Mouse (Mus musculus): ENCODE results near the gene Zfp92.

Gene Zfp92

DNA sequence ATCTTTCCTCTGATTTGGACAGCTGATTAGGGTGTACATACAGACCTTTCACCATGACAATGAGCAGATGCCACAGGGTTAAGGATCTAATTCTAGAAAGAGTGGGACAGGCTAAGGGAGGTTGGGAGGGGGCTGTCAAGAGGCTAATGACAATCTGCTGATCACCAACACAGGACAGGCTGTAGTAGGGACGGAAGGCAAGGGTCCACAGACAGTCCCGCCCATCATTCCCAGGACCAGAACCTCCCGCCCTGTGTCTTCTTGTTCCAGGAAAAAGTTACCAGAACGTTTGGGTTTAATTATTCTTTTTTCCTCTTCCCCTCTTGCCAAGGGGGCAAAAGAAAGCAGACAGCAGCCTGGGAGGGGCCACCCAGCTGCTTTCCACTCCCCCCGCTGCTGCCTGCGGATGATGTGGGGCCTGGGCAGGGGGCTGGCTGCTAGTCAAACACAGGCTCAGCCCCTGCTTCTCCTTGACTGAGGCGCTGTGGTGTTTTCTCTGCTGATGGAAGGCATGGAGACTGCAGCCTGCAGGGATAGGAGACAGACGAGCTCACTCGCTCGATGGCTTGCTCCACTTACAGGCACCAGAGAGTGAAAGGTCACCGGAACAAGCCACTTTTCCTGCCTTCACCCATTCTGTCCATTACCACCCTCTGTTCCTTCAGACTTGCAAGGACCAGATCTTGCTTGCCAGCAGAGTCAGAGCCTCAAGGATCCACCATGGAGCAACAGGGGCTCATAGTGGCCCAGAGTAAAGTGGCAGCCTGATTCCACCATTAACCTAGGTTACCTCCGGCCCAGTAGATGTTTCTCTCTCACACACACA, 63.7 kb downstream of the Zfp92 start:
- DNase-seq = no peak

DNA sequence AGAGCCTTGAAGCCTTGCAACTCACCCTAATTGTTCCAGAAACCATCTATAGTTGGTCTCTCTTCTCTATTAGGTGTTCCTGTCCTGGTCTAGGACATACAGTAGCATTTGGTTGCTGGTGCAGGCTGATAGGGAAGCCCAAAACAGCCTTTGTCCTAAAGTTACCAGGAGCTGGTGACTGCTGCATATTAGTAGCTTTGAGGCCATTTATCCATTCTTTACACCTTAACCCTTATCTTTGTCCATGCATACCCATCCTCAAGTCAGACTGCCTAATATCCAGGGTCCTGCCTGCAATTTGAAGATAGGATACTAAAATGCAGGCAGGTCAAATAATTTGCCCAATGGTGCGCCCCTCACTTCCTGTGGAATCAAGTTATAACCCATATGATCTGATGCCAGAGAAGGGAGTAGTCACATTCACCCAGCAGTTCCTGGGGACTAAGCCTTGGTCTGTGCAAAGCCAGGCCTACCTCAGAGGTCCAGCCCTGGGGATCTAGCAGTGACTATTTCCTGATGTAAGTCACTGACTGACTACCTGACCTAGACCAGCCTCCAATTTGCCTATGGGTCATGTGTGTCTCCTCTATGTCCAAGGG, 64.9 kb downstream of the Zfp92 start:
- no peak for DNase-seq

DNA sequence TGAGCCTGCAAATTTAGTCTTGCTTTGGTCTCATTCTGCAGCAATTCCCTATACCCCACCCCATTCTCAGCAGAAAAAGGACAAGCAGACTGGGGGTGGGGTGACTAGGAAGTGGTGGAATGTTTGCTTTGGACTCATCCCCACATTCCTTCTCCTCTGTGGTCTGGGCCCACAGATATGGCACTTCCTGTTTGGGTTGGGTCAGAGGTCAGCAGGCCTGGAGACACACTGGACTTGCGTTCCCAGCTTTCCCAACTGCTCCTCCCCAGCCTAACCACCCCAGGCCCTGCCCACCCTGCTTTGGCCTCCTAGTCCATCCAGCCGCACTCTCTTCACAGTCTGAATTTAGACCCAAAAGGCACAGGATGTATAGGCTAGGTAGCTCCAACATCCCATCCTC, 65.7 kb downstream of the Zfp92 start:
- no peak for DNase-seq

DNA sequence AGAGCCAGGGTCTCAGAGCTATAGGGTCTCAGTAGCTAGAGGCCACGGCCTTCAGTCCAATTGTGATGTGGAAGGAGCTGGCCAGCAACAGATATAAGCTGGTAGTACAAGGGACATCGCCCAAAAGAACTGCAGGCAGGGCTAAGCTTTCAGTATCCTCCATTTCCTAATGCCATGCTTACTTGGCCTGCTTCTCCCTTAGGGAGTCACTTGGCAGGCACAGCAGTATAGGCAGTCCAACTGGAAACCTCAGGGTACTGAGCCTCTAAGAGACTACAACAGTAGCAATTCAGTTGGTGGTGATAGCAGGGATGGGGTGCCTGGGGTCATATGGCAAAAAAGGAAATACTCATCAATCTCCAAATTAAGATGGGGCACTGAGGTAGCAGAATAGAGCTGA, 66.6 kb downstream of the Zfp92 start:
- DNase-seq = no peak

Measured in cerebellum, postnatal 36 days (tissue).